Mouse (Mus musculus) lung, postnatal 0 days (tissue): Measurements from ENCODE around the gene Msto1.
"Not testable (repeated sequence)": the region's sequence is repeated elsewhere in the genome, so short reads cannot be mapped to it uniquely, and the experiment has no call there.

Source experiments
- CTCF ChIP-seq: IDR thresholded peaks from 2 replicates; pipeline ENCODE4 v1.5.1; 2016; ENCODE audit warnings: antibody characterized with exemption, mild to moderate bottlenecking
- EP300 ChIP-seq: IDR thresholded peaks from 2 replicates; pipeline ENCODE4 v1.6.1; 2016; ENCODE audit warnings: antibody characterized with exemption, mild to moderate bottlenecking, control low read depth

GRCm38 (mm10) chr3:88866735-88867134, 47.1 kb downstream of the Msto1 start:
- not testable (repeated sequence) for TF ChIP-seq CTCF, EP300
